Mouse (Mus musculus): ENCODE data around the gene Olfml2b.

Gene Olfml2b

DNA sequence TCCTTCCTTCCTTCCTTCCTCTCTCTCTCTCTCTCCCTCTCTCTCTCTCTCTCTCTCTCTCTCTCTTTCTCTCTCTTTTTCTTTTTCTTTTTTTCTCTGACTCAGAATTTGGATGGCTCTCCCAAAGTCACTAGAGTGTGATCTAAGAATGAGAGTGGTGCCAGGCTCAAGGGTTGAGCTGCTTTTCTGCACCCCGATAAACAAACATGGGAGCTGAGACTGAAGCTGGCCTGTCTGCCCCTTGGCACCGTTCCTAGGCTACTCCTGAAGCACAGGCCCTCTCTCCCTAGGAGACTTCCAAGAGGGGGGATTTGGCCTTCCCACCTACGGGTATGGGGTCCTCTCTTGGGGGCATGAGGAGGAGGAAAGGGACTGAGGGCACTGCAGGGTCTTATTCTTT is 54.4 kb downstream of the Olfml2b start:
- no peak for DNase-seq

DNA sequence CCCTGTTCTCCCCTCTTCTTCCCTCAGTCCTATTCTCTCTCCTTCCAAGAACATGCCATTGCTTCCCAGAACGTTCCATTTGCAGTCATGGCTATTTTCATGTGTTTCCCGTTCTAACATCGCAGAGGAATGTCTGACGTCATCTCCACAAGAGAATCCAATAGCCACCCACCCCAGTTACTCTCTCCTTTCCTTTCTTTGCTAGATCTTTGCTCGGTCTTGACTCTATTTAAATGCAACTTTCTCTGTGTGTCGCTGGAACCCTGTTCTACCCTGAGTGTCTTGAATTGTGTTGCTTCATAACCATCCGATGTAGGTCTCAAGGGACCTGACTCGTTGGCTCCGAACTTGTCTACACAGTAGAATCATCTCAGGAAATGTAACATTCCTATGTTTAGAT is 55.2 kb downstream of the Olfml2b start:
- DNase-seq, result no peak

DNA sequence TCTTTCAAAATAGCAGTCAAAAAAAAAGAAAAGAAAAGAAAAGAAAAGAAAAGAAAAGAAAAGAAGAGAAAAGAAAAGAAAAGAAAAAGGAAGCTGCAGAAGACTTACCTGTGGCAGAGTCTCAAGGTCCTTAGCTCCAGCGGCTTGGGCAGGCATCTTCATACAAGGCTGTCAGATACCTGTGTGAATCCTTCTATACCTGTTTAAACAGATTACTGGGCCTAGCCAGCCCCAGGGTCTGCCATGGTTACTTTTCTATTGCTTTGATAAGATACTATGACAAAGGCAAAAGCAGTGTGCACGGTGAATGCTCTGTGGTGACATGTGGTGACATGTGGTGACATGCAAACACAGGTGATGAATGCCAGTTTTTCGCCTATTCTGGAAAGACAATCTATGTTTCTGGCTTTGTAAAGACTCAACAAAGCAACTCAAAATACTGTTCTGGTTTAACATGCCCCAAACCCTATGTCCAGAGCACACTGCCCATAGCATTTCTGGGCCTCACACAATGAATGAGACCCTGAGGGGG is 56.2 kb downstream of the Olfml2b start:
- no peak for DNase-seq

DNA sequence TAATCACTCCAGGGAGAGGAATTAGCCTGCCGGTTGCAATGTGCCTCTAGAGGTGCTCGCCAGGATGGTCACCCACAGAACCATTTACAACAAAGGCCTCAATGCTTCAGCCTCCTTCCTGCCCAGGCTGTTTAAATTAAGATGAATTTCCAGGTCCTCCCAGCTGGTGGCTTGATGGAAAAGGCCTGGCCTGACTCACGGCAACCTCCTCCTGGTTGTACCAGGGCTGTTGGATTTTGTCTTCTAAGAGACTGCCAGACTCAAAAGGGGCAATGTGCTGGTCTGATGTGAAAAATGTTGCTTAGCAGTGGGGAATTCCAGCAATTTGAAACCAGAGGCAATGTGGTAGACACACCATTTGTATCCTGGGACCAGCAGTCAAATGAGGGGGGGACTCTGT is 56.8 kb downstream of the Olfml2b start:
- no peak for DNase-seq

DNA sequence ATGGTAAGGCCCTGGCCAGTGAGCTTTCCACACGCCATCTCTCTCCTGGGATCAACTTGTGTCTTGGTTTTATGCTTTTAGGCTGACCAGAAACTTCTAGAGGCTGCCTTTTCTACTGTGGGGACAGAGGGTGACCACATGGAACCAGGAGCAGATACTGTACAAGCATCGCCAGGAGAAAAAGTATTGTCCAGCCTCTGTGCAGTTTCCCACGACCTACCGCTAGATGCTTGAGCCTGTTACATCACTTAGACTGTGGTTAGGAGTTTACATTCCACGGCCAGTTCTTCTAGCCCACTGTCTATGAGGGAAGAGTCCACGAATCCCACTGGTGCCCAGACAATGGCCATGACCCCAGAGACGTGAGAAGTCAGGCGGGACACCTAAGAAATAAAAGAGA is 57.2 kb downstream of the Olfml2b start:
- no peak for DNase-seq

DNA sequence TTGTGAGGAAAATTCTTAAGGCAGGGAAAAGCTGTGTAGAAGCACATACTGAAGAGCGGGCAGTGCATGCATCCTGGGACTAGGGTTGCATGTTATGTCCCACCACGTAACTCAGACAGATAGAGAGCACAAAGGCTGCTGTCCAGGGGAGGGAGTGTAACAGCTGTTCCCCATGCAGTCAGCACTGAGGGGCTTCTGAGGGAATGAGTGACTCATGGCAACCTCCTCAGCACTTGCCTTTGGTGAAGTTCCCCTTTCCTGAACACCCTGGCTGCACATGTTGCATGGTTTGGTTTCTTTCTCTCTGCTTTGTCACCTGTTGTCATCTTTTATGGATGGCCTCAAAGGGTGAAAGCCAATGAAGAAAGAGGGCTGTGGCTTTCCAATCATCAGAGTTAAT is 57.9 kb downstream of the Olfml2b start:
- DNase-seq, result no peak

DNA sequence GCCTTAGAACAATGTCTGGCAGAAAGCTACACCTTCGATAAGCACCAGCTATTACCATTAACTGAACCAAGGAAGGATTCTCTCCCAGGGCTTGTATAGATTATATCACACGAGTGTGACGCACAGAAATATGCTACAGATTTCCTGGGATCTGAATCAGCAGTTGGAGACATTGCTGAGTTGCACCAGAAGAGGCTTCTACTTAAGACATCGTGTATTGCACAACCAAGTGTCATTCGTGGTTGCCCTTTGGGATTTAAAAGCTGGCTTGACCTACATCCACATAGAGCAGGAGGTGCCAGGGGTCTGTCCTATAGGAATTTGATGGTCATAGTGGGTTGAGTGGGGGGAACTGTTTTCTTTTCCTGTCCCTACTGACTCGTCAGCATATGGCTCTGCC is 58.6 kb downstream of the Olfml2b start:
- DNase-seq, result no peak

DNA sequence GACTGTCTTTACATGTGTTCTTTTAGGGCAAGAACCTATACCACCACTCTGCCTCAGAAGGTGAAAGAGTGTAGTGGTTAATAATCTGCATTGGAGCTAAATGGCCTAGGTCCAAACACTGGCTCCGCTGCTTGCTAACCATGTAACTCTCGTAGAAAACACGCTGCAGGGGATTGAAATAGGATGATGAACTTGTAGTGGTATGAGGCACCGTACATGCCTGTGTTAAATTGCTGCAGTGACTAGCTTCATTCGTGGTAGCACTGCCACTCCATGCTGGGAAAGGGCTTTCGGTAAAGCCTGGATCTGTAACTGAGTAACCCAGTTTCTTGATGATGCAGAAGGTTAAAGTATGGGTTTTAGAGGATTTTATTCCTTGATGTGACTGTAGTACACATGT is 59.8 kb downstream of the Olfml2b start:
- no peak for DNase-seq

DNA sequence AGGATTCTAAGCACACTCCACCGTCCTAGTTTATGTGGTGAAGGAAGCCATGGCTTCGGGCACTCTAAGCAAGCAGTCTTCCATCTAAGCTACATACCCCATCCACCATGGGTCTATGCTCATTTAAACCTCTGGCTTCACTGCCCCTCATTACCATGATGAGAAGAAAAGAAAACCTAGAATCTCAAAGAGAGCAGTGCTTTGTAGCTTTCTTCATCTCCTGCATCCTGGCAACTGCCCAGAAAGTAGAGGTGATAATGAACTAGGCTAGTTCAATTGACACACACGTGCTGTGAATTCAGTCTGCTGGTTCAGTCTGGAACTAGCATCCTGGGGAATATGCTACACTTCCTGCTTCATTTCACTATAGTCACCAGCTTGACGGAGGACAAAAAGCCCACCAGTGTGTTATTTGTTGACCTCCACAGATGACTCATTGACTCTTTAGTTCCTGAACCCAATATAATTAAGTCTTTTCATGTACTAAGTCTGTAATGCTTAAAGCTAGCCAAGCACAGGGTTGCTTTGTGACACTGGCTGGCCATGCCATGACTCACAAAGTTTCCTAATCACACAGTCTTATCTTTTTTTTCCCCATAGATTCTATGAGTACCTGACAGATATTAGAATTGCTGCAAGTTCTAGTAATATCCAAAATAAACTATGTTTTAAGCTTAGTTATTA is 60.7 kb downstream of the Olfml2b start:
- no peak for DNase-seq

DNA sequence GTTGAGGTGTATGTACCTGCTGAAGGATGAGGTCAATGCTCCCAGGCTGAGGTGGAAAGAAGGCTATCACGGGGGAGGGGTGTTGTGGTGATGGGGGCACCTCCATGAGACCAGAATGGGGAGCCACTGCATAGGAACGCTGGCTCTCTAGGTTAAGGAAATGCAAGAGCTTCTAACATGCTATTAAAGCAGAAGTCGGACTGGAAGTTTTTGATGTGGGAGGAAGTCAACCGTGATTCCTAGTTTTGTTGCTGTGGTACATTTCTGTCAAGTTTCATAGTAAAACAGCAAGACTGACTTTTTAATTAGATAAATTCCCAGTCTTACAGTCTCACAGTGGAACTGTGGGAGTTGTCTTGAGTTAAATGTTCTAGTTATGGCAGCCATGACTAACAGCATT is 61.7 kb downstream of the Olfml2b start:
- DNase-seq, result no peak

DNA sequence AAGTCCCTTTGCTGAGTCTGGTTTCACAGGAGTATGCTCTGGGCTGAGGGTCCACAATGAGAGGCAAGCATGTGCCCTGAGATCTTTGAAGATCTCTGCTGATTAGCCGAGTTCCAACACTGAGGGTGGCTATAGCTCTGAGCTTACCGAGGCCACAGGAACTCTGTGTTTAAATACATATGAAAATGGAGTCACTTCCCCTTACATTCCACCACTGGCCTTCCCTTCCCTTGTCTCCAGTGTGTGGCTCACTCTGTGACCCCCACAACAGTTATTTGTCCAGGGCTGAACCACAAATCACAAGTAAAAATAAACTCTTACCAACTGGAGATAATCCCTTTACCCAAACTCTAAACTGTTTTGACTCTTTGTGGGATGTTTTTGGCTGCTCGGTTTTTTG is 64.7 kb downstream of the Olfml2b start:
- DNase-seq, result no peak

DNA sequence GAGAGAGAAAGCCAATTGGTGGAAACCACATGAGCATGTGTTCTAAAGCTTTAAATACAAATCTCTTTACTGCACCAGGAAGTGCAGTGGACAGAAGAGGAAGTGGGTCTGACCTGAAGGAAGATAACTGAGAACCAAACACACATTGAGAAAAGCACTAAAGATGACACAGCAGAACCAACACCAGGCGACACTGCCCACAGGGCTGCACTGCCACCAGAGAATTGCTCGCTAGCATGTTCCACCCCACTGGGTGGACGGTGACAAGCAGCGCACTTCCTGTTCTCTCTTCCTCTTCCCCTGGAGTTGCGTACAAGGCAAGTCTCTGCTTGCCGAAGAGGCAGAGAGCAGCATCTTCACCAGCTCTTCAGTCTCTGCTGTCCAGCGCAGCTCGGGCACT is 65.1 kb downstream of the Olfml2b start:
- DNase-seq, result peak; percentile 19

DNA sequence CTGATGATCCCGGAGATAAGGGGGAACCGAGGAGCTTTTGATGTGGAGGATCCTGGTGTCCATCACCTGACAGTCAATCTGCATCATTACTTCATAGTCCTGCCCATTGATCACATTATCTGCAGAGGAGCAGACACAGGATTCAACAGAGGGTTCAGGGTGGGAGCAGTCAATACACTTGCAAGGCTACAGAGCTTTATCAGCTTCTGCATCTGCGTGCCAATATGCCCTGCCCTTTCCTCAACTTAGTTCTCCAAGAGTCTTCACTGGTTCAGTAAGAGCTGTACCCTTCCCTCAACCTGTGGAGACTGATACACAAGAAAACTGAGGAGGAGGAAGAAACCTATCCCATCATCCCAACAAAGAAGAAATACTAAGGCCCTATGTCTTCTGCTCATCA is 65.6 kb downstream of the Olfml2b start:
- no peak for DNase-seq

DNA sequence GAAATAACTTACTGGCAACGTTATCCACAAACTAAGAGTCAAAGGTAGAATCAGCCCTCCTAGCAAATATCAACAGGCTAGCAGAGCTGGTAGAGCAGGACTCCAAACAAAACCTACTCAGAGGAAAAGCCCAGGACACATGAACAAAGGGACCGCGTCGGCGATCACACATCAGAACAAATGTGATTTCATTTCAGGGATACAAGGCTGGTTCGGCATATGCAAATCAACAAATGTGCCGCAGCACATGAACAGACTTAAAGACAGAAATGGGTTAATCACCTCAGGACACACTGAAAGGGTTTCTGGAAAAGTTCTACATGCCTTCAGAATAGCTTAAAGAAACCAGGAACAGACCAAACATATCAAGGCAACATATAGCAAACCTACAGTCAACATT is 67.4 kb downstream of the Olfml2b start:
- DNase-seq, result no peak

DNA sequence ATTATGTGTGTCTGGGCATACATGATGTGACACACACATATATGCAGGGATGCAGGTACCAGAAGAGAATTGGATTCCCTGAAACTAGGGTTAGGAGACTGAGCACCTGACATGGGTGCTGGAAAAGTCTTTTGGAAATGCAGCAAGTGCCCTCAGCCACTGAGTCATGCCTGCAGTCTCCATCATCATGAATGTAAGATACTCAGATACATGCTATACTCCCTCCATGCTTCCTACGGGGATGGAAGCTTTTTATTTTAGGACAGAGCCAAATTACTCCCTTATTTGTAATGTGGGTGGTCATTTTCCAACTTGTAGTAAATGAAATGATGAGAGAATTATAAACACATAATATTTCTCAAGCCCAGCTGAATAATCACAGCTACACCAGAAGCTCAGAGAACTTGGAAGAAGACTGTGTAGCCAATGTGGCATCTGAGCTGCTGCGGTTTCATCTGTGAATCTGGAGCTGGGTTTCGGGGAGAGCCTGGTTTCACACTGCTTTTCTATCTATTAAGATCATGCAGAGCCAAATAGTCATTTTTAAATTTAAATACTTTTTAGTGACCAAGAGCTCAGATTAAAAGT is 73.0 kb downstream of the Olfml2b start:
- DNase-seq, result no peak

DNA sequence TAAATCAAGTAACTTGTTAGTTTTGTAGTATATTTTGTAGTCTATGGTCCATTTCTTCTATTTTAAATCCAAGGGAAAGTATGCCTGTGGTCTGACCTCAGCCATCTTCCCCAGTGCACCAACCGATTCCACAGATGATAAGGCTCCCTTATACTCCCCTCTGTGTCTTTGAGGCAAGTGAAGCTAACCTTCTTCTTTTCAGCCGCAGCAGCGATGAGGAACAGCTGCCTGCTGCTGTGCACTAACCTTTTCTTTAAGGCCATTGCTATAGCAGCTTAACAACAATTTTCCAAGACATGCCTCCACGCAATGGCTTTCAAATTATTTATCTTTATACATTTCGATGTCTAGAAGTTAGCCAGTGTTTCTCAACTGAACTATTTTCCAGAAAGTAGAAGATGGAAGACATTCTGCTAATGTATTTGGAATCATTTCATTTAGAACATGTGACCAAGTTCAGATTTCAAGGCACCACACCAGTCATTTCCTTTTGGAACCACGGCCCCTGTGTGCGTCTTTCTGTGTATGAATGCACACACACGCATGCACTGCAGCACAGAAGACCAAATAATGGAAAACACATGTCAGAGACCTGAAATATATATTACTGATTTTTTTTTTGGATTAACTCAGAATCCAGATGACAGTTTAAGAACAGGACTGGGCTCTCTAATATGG is 73.9 kb downstream of the Olfml2b start:
- no peak for DNase-seq

DNA sequence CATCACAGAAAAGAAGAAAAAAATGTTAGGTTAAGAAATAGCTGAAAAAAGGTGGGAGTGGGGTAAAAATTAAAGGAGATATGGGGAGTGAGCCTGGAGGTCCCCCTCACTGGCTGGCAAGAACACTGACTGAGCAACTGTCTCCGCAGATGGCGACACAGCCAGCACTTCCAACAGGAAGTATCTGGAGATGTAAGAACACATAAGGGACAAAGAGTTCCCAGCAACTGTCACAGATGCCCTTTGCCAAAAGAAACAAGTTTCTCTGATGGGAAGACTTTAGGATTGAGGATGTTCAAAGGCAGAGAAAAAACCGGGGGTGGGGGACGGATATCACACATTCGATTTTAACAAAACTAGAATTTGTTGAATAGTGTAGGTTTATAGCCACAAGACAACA is 77.2 kb downstream of the Olfml2b start:
- no peak for DNase-seq

DNA sequence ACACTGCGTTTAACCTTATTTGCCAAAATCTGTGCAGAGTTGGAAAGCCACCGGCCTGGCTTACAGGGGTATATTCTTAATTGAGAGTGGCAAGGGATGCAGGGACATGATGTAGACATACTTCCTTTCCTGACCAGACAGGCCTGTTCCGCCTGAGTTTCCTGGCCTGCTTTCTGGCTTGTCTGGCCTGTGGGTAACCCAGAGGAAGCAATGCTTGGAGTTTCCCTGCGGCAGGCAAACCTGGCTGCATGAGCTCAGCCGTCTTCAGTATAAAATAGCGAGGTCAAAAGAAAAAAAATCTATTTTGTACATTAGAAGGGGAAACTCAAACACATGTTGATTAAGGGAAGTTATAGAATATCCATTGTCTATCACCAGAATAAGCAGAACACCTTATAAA is 84.2 kb downstream of the Olfml2b start:
- DNase-seq, result no peak

DNA sequence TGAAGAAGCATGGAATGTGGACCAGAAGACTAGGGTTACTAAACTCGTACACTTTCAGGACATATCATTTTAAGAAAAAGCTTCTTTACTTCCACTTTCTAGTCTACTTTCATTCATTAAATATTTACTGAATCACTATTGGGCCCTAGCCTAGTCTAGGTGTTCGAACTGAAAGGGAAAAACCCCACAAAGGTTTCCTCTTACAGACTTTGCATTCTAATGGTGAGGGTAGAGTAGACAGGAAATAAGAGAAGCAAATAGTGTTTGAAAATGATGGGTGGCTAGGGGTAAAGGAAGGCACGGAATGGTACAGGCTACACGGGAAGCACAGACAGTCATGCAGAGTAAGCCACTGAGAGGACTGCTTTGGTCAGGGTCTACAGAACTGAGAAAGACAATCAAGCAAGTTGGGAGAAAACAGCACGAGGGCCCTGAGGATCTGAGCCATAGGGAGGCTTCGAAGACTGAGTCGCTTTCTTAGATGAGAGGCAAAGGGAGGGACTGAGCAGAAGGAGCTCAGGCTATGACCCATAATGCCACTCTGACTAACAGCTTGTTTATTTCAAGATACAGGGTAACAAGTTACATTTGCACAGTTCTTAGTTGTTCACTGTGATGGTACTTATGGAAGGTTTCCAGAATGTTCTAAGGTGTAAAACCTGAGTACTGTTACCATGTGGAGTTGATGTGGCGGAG is 85.1 kb downstream of the Olfml2b start:
- DNase-seq, result no peak

DNA sequence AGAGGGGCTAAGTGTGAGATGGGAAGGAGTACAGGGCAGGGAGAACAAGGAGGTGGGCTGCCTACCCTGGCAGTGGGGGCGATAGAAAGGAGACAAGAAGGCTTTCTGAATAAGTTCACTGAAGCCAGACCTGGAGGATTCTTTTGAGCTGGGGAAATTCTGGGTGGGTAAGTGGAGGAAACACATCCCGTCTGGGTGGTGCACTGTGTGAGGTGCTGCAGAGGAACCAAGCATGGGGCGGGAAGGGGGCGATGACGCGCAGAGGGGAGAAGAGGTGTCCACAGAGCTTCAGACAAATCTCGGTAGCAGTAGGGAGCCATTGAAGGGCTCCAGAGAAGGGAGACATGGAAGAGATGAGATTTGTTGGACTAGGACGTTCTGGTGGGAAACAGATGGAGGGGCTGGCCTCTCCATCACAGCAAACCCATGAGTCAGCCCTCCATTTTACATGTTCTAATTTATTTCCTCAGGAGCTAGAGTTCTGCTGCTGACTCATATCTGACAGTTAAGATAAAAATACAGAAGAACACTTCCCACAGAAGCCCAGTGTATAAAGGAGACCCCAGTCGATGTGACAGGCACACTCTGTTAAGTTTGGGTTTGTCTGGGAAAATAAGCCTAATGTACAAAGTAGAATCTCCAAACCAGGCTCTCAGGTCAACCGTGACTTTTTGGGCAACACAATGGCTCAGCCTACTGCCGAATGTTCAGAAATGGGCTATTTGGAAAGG is 87.7 kb downstream of the Olfml2b start:
- no peak for DNase-seq
